In genomic region chr3:69064005-69064404, GRCm38 (mm10) we compare ENCODE assay signal across 8 mouse cellular contexts. TPM values are rescaled to one million over a fixed set of nuclear protein-coding genes. Genes with fewer than 3 reads are reported as not detected.
DNase-seq lines count a peak whose midpoint lies in the region; ATAC-seq and TF ChIP-seq lines count a peak whose summit lies in the region.
"Had no signal": no experiment of that assay in that cellular context is flagged by ENCODE, and none has a peak within 500 bp of the region (broad histone marks: within the 10 kb centered on the region; RNA-seq: fewer than 3 reads in every experiment).

No protein-coding gene starts in this region.

- no peak; a peak in 1 of 4 replicates for TF ChIP-seq CTCF in CH12.LX (conservative IDR thresholded peaks at IDR 0.05 in 1 of 2, IDR thresholded peaks at IDR 0.05 in 1 of 2; ENCODE audit: low read depth in 2 of 2, low read length in 2 of 2)
- TF ChIP-seq CTCF in cerebellum, adult 2 months (IDR thresholded peaks at IDR 0.05; ENCODE audit: borderline replicate concordance, insufficient read depth, low read depth, low read length) = no peak

- ATAC-seq in kidney, embryonic 14.5 days (ENCODE audit: low FRiP score, low TSS enrichment) = no peak

- in situ Hi-C loops in CH12.LX (cut with MboI; ENCODE audit: low pct_ligation_motif_present, low pct_unique_long_range_greater_than_20kb, low sequenced_read_pairs) = no loop called here

- no peaks in the 10 kb centered on the region for H3K4me1 ChIP-seq in kidney, embryonic 14.5 days (ENCODE audit: control insufficient read depth, insufficient read depth, low read length)
- peaks cover 0 to 16% of the 10 kb centered on the region in 2 experiments; a peak in 2 of 4 replicates for H3K4me1 ChIP-seq in CH12.LX (ENCODE audit: control insufficient read depth in 1 of 2, insufficient read depth in 2 of 2)
- H3K4me1 ChIP-seq in cerebellum, adult 2 months (ENCODE audit: control insufficient read depth, insufficient read depth, low read length) = no peaks in the 10 kb centered on the region
- H3K4me1 ChIP-seq: neural tube, embryonic 13.5 days had no signal

- H3K27ac ChIP-seq in kidney, embryonic 14.5 days (ENCODE audit: low read depth, low read length) = no peak overlapping the region
- H3K27ac ChIP-seq in CH12.LX (ENCODE audit: insufficient read depth, low read depth) = no peak overlapping the region
- H3K27ac ChIP-seq in cerebellum, adult 2 months (ENCODE audit: insufficient read depth, low read length) = no peak overlapping the region
- H3K27ac ChIP-seq: neural tube, embryonic 13.5 days had no signal

- no peaks in the 10 kb centered on the region for H3K79me2 ChIP-seq in CH12.LX (replicated peaks; ENCODE audit: control insufficient read depth, extremely low read depth, insufficient read depth, poor library complexity, severe bottlenecking)

- no peak for TF ChIP-seq EP300 in CH12.LX (IDR thresholded peaks at IDR 0.05; ENCODE audit: low read length)

- no peak overlapping the region for H3K9ac ChIP-seq in kidney, embryonic 14.5 days (ENCODE audit: low read depth, low read length)
- no peak overlapping the region for H3K9ac ChIP-seq in CH12.LX (ENCODE audit: insufficient read depth, low read depth)
- H3K9ac ChIP-seq: neural tube, embryonic 13.5 days had no signal

- dilution Hi-C loops in CH12.LX (cut with MboI; ENCODE audit: extremely low pct_ligation_motif_present, extremely low pct_unique_long_range_greater_than_20kb, low sequenced_read_pairs) = no loop called here

- H3K4me2 ChIP-seq in kidney, embryonic 14.5 days (replicated peaks; ENCODE audit: low read depth, low read length) = no peak overlapping the region
- H3K4me2 ChIP-seq in CH12.LX (ENCODE audit: insufficient read depth, low read depth, poor library complexity, severe bottlenecking) = no peak overlapping the region
- H3K4me2 ChIP-seq: neural tube, embryonic 13.5 days had no signal

- peak; percentile 28 for DNase-seq in kidney, adult 9 months
- DNase-seq in A20 (ENCODE audit: low read depth, low spot score) (peak; percentile 71), CH12.LX (ENCODE audit: extremely low read depth) (peak; percentile 48)
- DNase-seq in induced T-regulatory cell, adult 2 months (ENCODE audit: low read depth) = peak; percentile 76
- DNase-seq in cerebellum, adult 2 months = no peak
- DNase-seq in urinary bladder, adult 18-20 months (ENCODE audit: low spot score in 2 of 2) = no peak

- H3K27me3 ChIP-seq in kidney, embryonic 14.5 days (ENCODE audit: control insufficient read depth, insufficient read depth, low read length) = no peaks in the 10 kb centered on the region
- no peaks in the 10 kb centered on the region for H3K27me3 ChIP-seq in CH12.LX (replicated peaks)
- no peaks in the 10 kb centered on the region for H3K27me3 ChIP-seq in cerebellum, adult 2 months (ENCODE audit: control insufficient read depth, insufficient read depth, low read length)
- H3K27me3 ChIP-seq: neural tube, embryonic 13.5 days had no signal

- H3K36me3 ChIP-seq in kidney, embryonic 14.5 days (ENCODE audit: control insufficient read depth, insufficient read depth, low read length) = no peaks in the 10 kb centered on the region; the same call in 1 of the 2 replicates
- peaks cover 0 to 19% of the 10 kb centered on the region in 2 experiments for H3K36me3 ChIP-seq in CH12.LX (replicated peaks in 1 of 2; ENCODE audit: control insufficient read depth in 1 of 2, insufficient read depth in 1 of 2, low read length in 1 of 2)
- H3K36me3 ChIP-seq: neural tube, embryonic 13.5 days had no signal

- no peak for TF ChIP-seq RAD21 in CH12.LX (IDR thresholded peaks at IDR 0.05; ENCODE audit: low read depth, low read length)

- no peak for TF ChIP-seq POLR2A in CH12.LX (IDR thresholded peaks at IDR 0.05; ENCODE audit: low read depth, low read length)
- no peak for TF ChIP-seq POLR2A in cerebellum, adult 2 months (IDR thresholded peaks at IDR 0.05; ENCODE audit: borderline replicate concordance, insufficient read depth, low read length)

- no peaks in the 10 kb centered on the region for H3K9me3 ChIP-seq in kidney, embryonic 14.5 days (ENCODE audit: control insufficient read depth, low read length)
- no peaks in the 10 kb centered on the region for H3K9me3 ChIP-seq in CH12.LX (replicated peaks; ENCODE audit: low read length)
- H3K9me3 ChIP-seq: neural tube, embryonic 13.5 days had no signal

- H3K4me3 ChIP-seq in kidney, embryonic 14.5 days (ENCODE audit: low read length) = no peak overlapping the region
- no peak overlapping the region for H3K4me3 ChIP-seq in CH12.LX (replicated peaks in 1 of 3; ENCODE audit: low read depth in 2 of 3, low read length in 2 of 3, poor library complexity in 1 of 3)
- H3K4me3 ChIP-seq in cerebellum, adult 2 months (replicated peaks; ENCODE audit: insufficient read depth, low read depth, low read length) = no peak overlapping the region
- H3K4me3 ChIP-seq: neural tube, embryonic 13.5 days had no signal

- WGBS in kidney, embryonic 14.5 days = 55% methylated on average over 1 of the region's 1 CpGs
- WGBS in cerebellum, adult 2 months = 14% methylated on average over 1 of the region's 1 CpGs

TF ChIP-seq in CH12.LX, 34 proteins besides CTCF, POLR2A, EP300 and RAD21:
- TF ChIP-seq BHLHE40 (IDR thresholded peaks at IDR 0.05; ENCODE audit: low read depth, low read length) = no peak
- no peak for TF ChIP-seq PAX5 (IDR thresholded peaks at IDR 0.05; ENCODE audit: low read length)
- no peak for TF ChIP-seq NRF1 (IDR thresholded peaks at IDR 0.05; ENCODE audit: low read depth, low read length)
- TF ChIP-seq CHD1 (IDR thresholded peaks at IDR 0.05; ENCODE audit: low read depth, low read length) = no peak
- TF ChIP-seq ELF1 (IDR thresholded peaks at IDR 0.05; ENCODE audit: low read depth, low read length) = no peak
- no peak for TF ChIP-seq TCF12 (IDR thresholded peaks at IDR 0.05; ENCODE audit: low read depth, low read length)
- TF ChIP-seq MEF2A (IDR thresholded peaks at IDR 0.05; ENCODE audit: borderline replicate concordance, low read depth, low read length) = no peak
- TF ChIP-seq MAZ (IDR thresholded peaks at IDR 0.05; ENCODE audit: low read depth, low read length) = no peak
- TF ChIP-seq CHD2 (IDR thresholded peaks at IDR 0.05; ENCODE audit: low read length) = no peak
- TF ChIP-seq KAT2A (IDR thresholded peaks at IDR 0.05; ENCODE audit: insufficient replicate concordance, low read length) = no peak
- TF ChIP-seq ETS1 (conservative IDR thresholded peaks at IDR 0.05; ENCODE audit: low read depth, low read length) = no peak
- TF ChIP-seq NELFE (IDR thresholded peaks at IDR 0.05; ENCODE audit: low read depth, low read length) = no peak
- TF ChIP-seq ZC3H11A (IDR thresholded peaks at IDR 0.05; ENCODE audit: low read depth, low read length) = no peak
- no peak for TF ChIP-seq GABPA (IDR thresholded peaks at IDR 0.05; ENCODE audit: insufficient replicate concordance, low read depth, low read length)
- TF ChIP-seq TBP (conservative IDR thresholded peaks at IDR 0.05; ENCODE audit: low read depth, low read length) = no peak

RNA-seq across cellular contexts. Expression of gene Trim59, which starts 19.4 kb away (rescaled TPM):
- polyA plus RNA-seq in kidney, embryonic 14.5 days (2014; fragmentation: Nextera tagmentation; extraction: Ambion mirVana) = 112 and 164 TPM in 2 replicates
- total RNA-seq in CH12.LX (2012; rRNA removed) = 7.4 and 8.6 TPM in 2 replicates
- 41.4 and 42.9 TPM in 2 replicates for total RNA-seq in CH12.LX (2014; rRNA removed)
- 28.5 and 29.1 TPM in 2 replicates for polyA plus RNA-seq in CH12.LX (2012; ENCODE audit: insufficient read length, low read depth)
- polyA plus RNA-seq in cerebellum, adult 2 months (2012; rRNA removed) = 12.5 and 17.3 TPM in 2 replicates

RNA-seq across cellular contexts. Expression of gene Smc4, which starts 59.5 kb away (rescaled TPM):
- 189 and 208 TPM in 2 replicates for polyA plus RNA-seq in kidney, embryonic 14.5 days (2014; fragmentation: Nextera tagmentation; extraction: Ambion mirVana)
- total RNA-seq in CH12.LX (2012; rRNA removed) = 57.2 and 68.8 TPM in 2 replicates
- total RNA-seq in CH12.LX (2014; rRNA removed) = 140 and 177 TPM in 2 replicates
- polyA plus RNA-seq in CH12.LX (2012; ENCODE audit: insufficient read length, low read depth) = 105 and 116 TPM in 2 replicates
- polyA plus RNA-seq in cerebellum, adult 2 months (2012; rRNA removed) = 4.5 and 4.8 TPM in 2 replicates

RNA-seq across cellular contexts. Expression of gene Ift80, which starts 59.6 kb away (rescaled TPM):
- 11.3 and 22.1 TPM in 2 replicates for polyA plus RNA-seq in kidney, embryonic 14.5 days (2014; fragmentation: Nextera tagmentation; extraction: Ambion mirVana)
- total RNA-seq in CH12.LX (2012; rRNA removed) (9.6 and 10.8 TPM in 2 replicates), CH12.LX (2014; rRNA removed) (13.8 and 15.8 TPM in 2 replicates)
- 11.5 and 13.3 TPM in 2 replicates for polyA plus RNA-seq in CH12.LX (2012; ENCODE audit: insufficient read length, low read depth)
- 21.1 and 24.3 TPM in 2 replicates for polyA plus RNA-seq in cerebellum, adult 2 months (2012; rRNA removed)

Comparison
In these comparisons a context has a peak if more than half of its experiments do, and no peak if none do; other contexts are left out.
1. DNase-seq: peak in kidney, adult 9 months (single experiment), A20 (single experiment), CH12.LX (single experiment) and induced T-regulatory cell, adult 2 months (single experiment); none in cerebellum, adult 2 months (0 of 2) and urinary bladder, adult 18-20 months (0 of 2).
2. RNA of gene Smc4, which starts 59.5 kb away (polyA plus RNA-seq): 189 to 208 TPM in kidney, embryonic 14.5 days and 105 to 116 TPM in CH12.LX; 4.5 to 4.8 TPM in cerebellum, adult 2 months; every median in the first group is over 10 times any median in the second.